Mouse (Mus musculus) CH12.LX (cell line): ENCODE data around the gene Atp8b3. TPM values are rescaled to one million over a fixed set of nuclear protein-coding genes. Genes with fewer than 3 reads are reported as not detected.

Source experiments
- DNase-seq: peaks from one replicate; pipeline ENCODE4 v3.0.0-alpha.2; 2013; ENCODE audit errors: extremely low read depth
- H3K27ac ChIP-seq: 2 replicates; pipeline ENCODE4 v1.5.1; 2012; ENCODE audit warnings: low read depth, mild to moderate bottlenecking, control low read depth, moderate library complexity; ENCODE audit not compliant: insufficient read depth
- H3K27me3 ChIP-seq: replicated peaks from 2 replicates; pipeline ENCODE3; 2012; ENCODE audit warnings: inconsistent platforms
- H3K36me3 ChIP-seq, 2 experiments: replicated peaks in 1 of 2; 2 replicates each; pipeline versions ENCODE3 to v1.6.1; 2012; ENCODE audit warnings: inconsistent platforms in 1 of 2, low read length in 1 of 2, mild to moderate bottlenecking in 1 of 2, mixed read lengths in 1 of 2, moderate library complexity in 1 of 2; ENCODE audit not compliant: control insufficient read depth in 1 of 2, insufficient read depth in 1 of 2
- H3K4me1 ChIP-seq, 2 experiments: 2 replicates each; pipeline ENCODE4 v1.6.1; 2012; ENCODE audit warnings: inconsistent platforms in 1 of 2, moderate library complexity in 1 of 2; ENCODE audit not compliant: insufficient read depth in 2 of 2, control insufficient read depth in 1 of 2
- H3K4me2 ChIP-seq: 2 replicates; pipeline ENCODE4 v1.6.1; 2012; ENCODE audit warnings: low read depth, mild to moderate bottlenecking, control low read depth; ENCODE audit not compliant: poor library complexity, insufficient read depth, severe bottlenecking
- H3K4me3 ChIP-seq, 3 experiments: fragments of 150-350 bp in 1 of 3; sonication (generic) in 1 of 3; replicated peaks in 1 of 3; 2 replicates each; pipeline versions ENCODE3 to v1.5.1; 2011 to 2012; ENCODE audit warnings: low read depth in 2 of 3, low read length in 2 of 3, mild to moderate bottlenecking in 2 of 3, moderate library complexity in 2 of 3, control low read depth in 1 of 3, improper control_type of control experiment in 1 of 3, inconsistent platforms in 1 of 3, mixed read lengths in 1 of 3; ENCODE audit not compliant: poor library complexity in 1 of 3
- H3K79me2 ChIP-seq: replicated peaks from 2 replicates; pipeline ENCODE4 v1.6.1; 2012; ENCODE audit warnings: mild to moderate bottlenecking, moderate library complexity; ENCODE audit not compliant: control insufficient read depth, poor library complexity, insufficient read depth, severe bottlenecking; ENCODE audit errors: extremely low read depth
- H3K9ac ChIP-seq: 2 replicates; pipeline ENCODE4 v1.6.1; 2012; ENCODE audit warnings: low read depth, mild to moderate bottlenecking, control low read depth, moderate library complexity; ENCODE audit not compliant: insufficient read depth
- H3K9me3 ChIP-seq: replicated peaks from 2 replicates; pipeline ENCODE3; 2012; ENCODE audit warnings: low read length, inconsistent platforms, mixed read lengths
- BHLHE40 ChIP-seq: IDR thresholded peaks from 2 replicates; pipeline ENCODE4 v1.6.1; 2011; ENCODE audit warnings: mild to moderate bottlenecking, low read depth, low read length, improper control_type of control experiment
- CHD1 ChIP-seq: IDR thresholded peaks from 2 replicates; pipeline ENCODE4 v1.6.1; 2012; ENCODE audit warnings: low read depth, low read length, improper control_type of control experiment, inconsistent platforms
- CHD2 ChIP-seq: IDR thresholded peaks from 2 replicates; pipeline ENCODE4 v1.6.1; 2011; ENCODE audit warnings: low read length, improper control_type of control experiment
- CTCF ChIP-seq, 2 experiments: IDR thresholded peaks in 1 of 2; conservative IDR thresholded peaks in 1 of 2; 2 replicates each; pipeline ENCODE4 v1.5.1; 2011 to 2012; ENCODE audit warnings: low read depth in 2 of 2, low read length in 2 of 2, improper control_type of control experiment in 1 of 2, inconsistent platforms in 1 of 2, mild to moderate bottlenecking in 1 of 2, moderate library complexity in 1 of 2
- ELF1 ChIP-seq: IDR thresholded peaks from 2 replicates; pipeline ENCODE4 v1.6.1; 2014; ENCODE audit warnings: low read depth, mild to moderate bottlenecking, inconsistent platforms, low read length, improper control_type of control experiment
- EP300 ChIP-seq: IDR thresholded peaks from 2 replicates; pipeline ENCODE4 v1.6.1; 2011; ENCODE audit warnings: low read length, improper control_type of control experiment
- ETS1 ChIP-seq: conservative IDR thresholded peaks from 2 replicates; pipeline ENCODE4 v1.6.1; 2012; ENCODE audit warnings: low read depth, mild to moderate bottlenecking, inconsistent platforms, low read length, improper control_type of control experiment, moderate library complexity
- HCFC1 ChIP-seq: IDR thresholded peaks from 2 replicates; pipeline ENCODE4 v1.6.1; 2012; ENCODE audit warnings: low read depth, mild to moderate bottlenecking, inconsistent platforms, low read length, improper control_type of control experiment
- IRF4 ChIP-seq: IDR thresholded peaks from 2 replicates; pipeline ENCODE4 v1.6.1; 2014; ENCODE audit warnings: low read depth, mild to moderate bottlenecking, inconsistent platforms, low read length, improper control_type of control experiment
- JUND ChIP-seq: conservative IDR thresholded peaks from 2 replicates; pipeline ENCODE4 v1.6.1; 2011; ENCODE audit warnings: low read depth, low read length, improper control_type of control experiment
- KAT2A ChIP-seq: IDR thresholded peaks from 2 replicates; pipeline ENCODE4 v1.6.1; 2012; ENCODE audit warnings: low read length, improper control_type of control experiment, inconsistent platforms; ENCODE audit not compliant: insufficient replicate concordance
- MAZ ChIP-seq: IDR thresholded peaks from 2 replicates; pipeline ENCODE4 v1.6.1; 2012; ENCODE audit warnings: low read depth, mild to moderate bottlenecking, inconsistent platforms, low read length, improper control_type of control experiment, moderate library complexity
- NELFE ChIP-seq: IDR thresholded peaks from 2 replicates; pipeline ENCODE4 v1.6.1; 2011; ENCODE audit warnings: low read depth, low read length, improper control_type of control experiment
- NRF1 ChIP-seq: IDR thresholded peaks from 2 replicates; pipeline ENCODE4 v1.6.1; 2014; ENCODE audit warnings: low read depth, mild to moderate bottlenecking, inconsistent platforms, low read length, improper control_type of control experiment, moderate library complexity
- PAX5 ChIP-seq: IDR thresholded peaks from 2 replicates; pipeline ENCODE4 v1.6.1; 2012; ENCODE audit warnings: low read length, inconsistent platforms, mixed read lengths
- POLR2A ChIP-seq: IDR thresholded peaks from 2 replicates; pipeline ENCODE4 v1.6.1; 2011; ENCODE audit warnings: low read depth, mild to moderate bottlenecking, improper control_type of control experiment, low read length
- RCOR1 ChIP-seq: conservative IDR thresholded peaks from 2 replicates; pipeline ENCODE4 v1.6.1; 2012; ENCODE audit warnings: low read depth, mild to moderate bottlenecking, inconsistent platforms, low read length, improper control_type of control experiment
- SIN3A ChIP-seq: IDR thresholded peaks from 2 replicates; pipeline ENCODE4 v1.6.1; 2012; ENCODE audit warnings: low read length, improper control_type of control experiment, inconsistent platforms
- TCF12 ChIP-seq: IDR thresholded peaks from 2 replicates; pipeline ENCODE4 v1.6.1; 2014; ENCODE audit warnings: low read depth, mild to moderate bottlenecking, inconsistent platforms, low read length, improper control_type of control experiment
- UBTF ChIP-seq: IDR thresholded peaks from 2 replicates; pipeline ENCODE4 v1.6.1; 2012; ENCODE audit warnings: low read depth, mild to moderate bottlenecking, inconsistent platforms, low read length, improper control_type of control experiment, moderate library complexity
- USF2 ChIP-seq: conservative IDR thresholded peaks from 2 replicates; pipeline ENCODE4 v1.6.1; 2011; ENCODE audit warnings: low read depth, low read length, improper control_type of control experiment
- ZKSCAN1 ChIP-seq: IDR thresholded peaks from 2 replicates; pipeline ENCODE4 v1.6.1; 2012; ENCODE audit warnings: low read depth, inconsistent platforms, low read length, improper control_type of control experiment, borderline replicate concordance
- ZNF384 ChIP-seq: IDR thresholded peaks from 2 replicates; pipeline ENCODE4 v1.6.1; 2012; ENCODE audit warnings: low read depth, low read length, improper control_type of control experiment, inconsistent platforms
- dilution Hi-C: fragments of 300-500 bp; cut with MboI; formaldehyde crosslinking; loops from 2 replicates; pipeline ENCODE4 v1.14.3; 2020; ENCODE audit warnings: low sequenced_read_pairs; ENCODE audit not compliant: extremely low pct_unique_long_range_greater_than_20kb, extremely low pct_ligation_motif_present
- in situ Hi-C: fragments of 300-500 bp; cut with MboI; formaldehyde crosslinking; loops from 3 replicates; pipeline ENCODE4 v1.14.3; 2019; ENCODE audit warnings: low sequenced_read_pairs, low pct_ligation_motif_present, low pct_unique_long_range_greater_than_20kb, mixed read lengths
- polyA plus RNA-seq: library from polyadenylated mRNA; unstranded; fragments of >175 nt; gene quantifications from 2 replicates; pipeline ENCODE4 v1.2.1, GENCODE M21; 2012; ENCODE audit warnings: low read depth; ENCODE audit not compliant: insufficient read length
- total RNA-seq, 2 experiments: library from RNA; depleted of rRNA; stranded (reverse); fragments of 300-350 nt in 1 of 2; fragments of >200 nt in 1 of 2; gene quantifications; 2 replicates each; pipeline ENCODE4 v1.2.3; 2012 to 2014

The Atp8b3 gene
- total and polyA plus RNA-seq, 3 experiments: 0.08 to 0.27 (median 0.21) TPM

GRCm38 (mm10) chr10:80553575-80553974 is 14.7 kb upstream of the Atp8b3 start:
- Histone ChIP-seq H3K4me2 (no peak overlapping the region), H3K79me2 (peaks cover 39% of the 10 kb centered on the region), H3K9ac (no peak overlapping the region), H3K9me3 (no peaks in the 10 kb centered on the region), H3K27ac (no peak overlapping the region), H3K4me3 (no peak overlapping the region), H3K36me3 (peaks cover 23 to 83% of the 10 kb centered on the region in 2 experiments), H3K4me1 (peaks cover 7 to 22% of the 10 kb centered on the region in 2 experiments), H3K27me3 (no peaks in the 10 kb centered on the region)
- in situ Hi-C loops (loop anchor here (5.0 kb wide), 1 partner anchor 106 kb away; no protein-coding TSS in a partner anchor), dilution Hi-C loops (no loop called here)
- no peak for DNase-seq
- no peak for TF ChIP-seq BHLHE40
- TF ChIP-seq EP300: no peak
- TF ChIP-seq UBTF: no peak
- no peak for TF ChIP-seq MAZ
- TF ChIP-seq NRF1: no peak
- TF ChIP-seq JUND: no peak
- no peak for TF ChIP-seq ZKSCAN1
- TF ChIP-seq KAT2A: no peak
- no peak for TF ChIP-seq ETS1
- no peak for TF ChIP-seq TCF12

DNA sequence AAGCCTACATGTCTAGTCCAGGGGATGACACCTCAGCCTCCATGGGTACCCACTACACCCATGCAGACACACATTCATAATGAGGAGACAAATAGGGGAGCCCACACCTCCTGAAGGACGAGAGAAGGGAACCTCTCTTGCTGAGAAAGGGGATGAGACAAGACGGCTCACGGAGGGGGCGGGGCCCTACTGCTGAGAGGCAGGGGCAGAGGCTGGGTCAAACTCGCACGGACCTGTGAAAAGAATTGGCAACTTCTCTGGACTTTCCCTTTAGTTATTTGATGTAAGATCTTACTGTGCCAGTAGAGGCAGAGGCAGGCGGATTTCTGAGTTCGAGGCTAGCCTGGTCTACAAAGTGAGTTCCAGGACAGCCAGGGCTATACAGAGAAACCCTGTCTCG is 13.4 kb upstream of the Atp8b3 start:
- in situ Hi-C loops: loop anchor here (5.0 kb wide), 1 partner anchor 105 kb away; no protein-coding TSS in a partner anchor
- H3K27me3 ChIP-seq: no peaks in the 10 kb centered on the region
- H3K4me1 ChIP-seq: peaks cover 0 to 10% of the 10 kb centered on the region in 2 experiments; a peak in 3 of 4 replicates
- DNase-seq: no peak
- peaks cover 27% of the 10 kb centered on the region for H3K79me2 ChIP-seq
- H3K9ac ChIP-seq: no peak overlapping the region
- H3K4me3 ChIP-seq: no peak overlapping the region
- H3K4me2 ChIP-seq: no peak overlapping the region
- dilution Hi-C loops: no loop called here
- no peak overlapping the region for H3K27ac ChIP-seq
- no peaks in the 10 kb centered on the region for H3K9me3 ChIP-seq
- no peak for TF ChIP-seq ELF1
- TF ChIP-seq PAX5: no peak
- TF ChIP-seq IRF4: no peak
- TF ChIP-seq SIN3A: no peak
- no peak for TF ChIP-seq NRF1
- no peak for TF ChIP-seq MAZ
- TF ChIP-seq CTCF (conservative IDR thresholded peaks at IDR 0.05 in 1 of 2, IDR thresholded peaks at IDR 0.05 in 1 of 2; ENCODE audit: low read depth in 2 of 2, low read length in 2 of 2): no peak
- no peak for TF ChIP-seq POLR2A
- no peak for TF ChIP-seq CHD1
- TF ChIP-seq USF2: no peak
- TF ChIP-seq HCFC1: no peak
- no peak for TF ChIP-seq CHD2
- TF ChIP-seq RCOR1: no peak
- TF ChIP-seq ZNF384: no peak
- TF ChIP-seq ZKSCAN1: no peak
- TF ChIP-seq NELFE: no peak
- peaks cover 34 to 83% of the 10 kb centered on the region in 2 experiments for H3K36me3 ChIP-seq
